Comparison of ENCODE assay signal across 22 mouse cellular contexts in the genomic region with DNA sequence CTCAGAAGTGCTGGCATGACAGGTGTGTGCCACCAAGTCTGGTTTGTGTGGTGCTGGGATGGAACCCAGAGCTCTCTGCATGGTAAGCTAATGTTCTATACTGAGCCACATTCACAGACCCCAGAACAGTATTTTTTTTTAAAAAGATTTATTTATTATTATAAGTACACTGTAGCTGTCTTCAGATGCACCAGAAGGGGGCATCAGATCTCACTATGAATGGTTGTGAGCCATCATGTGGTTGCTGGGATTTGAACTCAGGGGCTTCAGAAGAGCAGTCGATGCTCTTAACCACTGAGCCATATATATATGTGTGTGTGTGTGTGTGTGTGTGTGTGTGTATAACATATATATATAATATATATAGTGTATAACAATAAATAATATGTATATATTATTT. TPM values are rescaled to one million over a fixed set of nuclear protein-coding genes. Genes with fewer than 3 reads are reported as not detected.
A peak's percentile ranks its signal among the peaks of the same experiment; 100 is the strongest.
DNase-seq lines count a peak whose midpoint lies in the region; ATAC-seq and TF ChIP-seq lines count a peak whose summit lies in the region.
"Had no signal": no experiment of that assay in that cellular context is flagged by ENCODE, and none has a peak within 500 bp of the region (broad histone marks: within the 10 kb centered on the region; RNA-seq: fewer than 3 reads in every experiment).

No protein-coding gene starts in this region.

- TF ChIP-seq CTCF in layer of hippocampus, adult 2 months (conservative IDR thresholded peaks at IDR 0.05), result peak; percentile 42
- no peak for TF ChIP-seq CTCF in thymus, adult 2 months (IDR thresholded peaks at IDR 0.05; ENCODE audit: borderline replicate concordance, control insufficient read depth, extremely low read depth, insufficient read depth, low read length, poor library complexity)

- H3K4me1 ChIP-seq in thymus, adult 2 months (replicated peaks; ENCODE audit: control insufficient read depth, insufficient read depth, low read length), result peaks cover 5% of the 10 kb centered on the region; the same call in 1 of the 2 replicates

- no peaks in the 10 kb centered on the region for H3K27me3 ChIP-seq in thymus, adult 2 months (ENCODE audit: control insufficient read depth, insufficient read depth, low read length)
- H3K27me3 ChIP-seq: embryonic facial prominence, embryonic 13.5 days; heart, embryonic 13.5 days; neural tube, embryonic 13.5 days had no signal

- H3K36me3 ChIP-seq in thymus, adult 2 months (ENCODE audit: control insufficient read depth, insufficient read depth, low read length), result no peaks in the 10 kb centered on the region
- H3K36me3 ChIP-seq: embryonic facial prominence, embryonic 13.5 days; heart, embryonic 13.5 days; neural tube, embryonic 13.5 days had no signal

- H3K27ac ChIP-seq in layer of hippocampus, adult 2 months, result no peak overlapping the region
- no peak overlapping the region for H3K27ac ChIP-seq in thymus, adult 2 months (ENCODE audit: control insufficient read depth, insufficient read depth, low read length)

- TF ChIP-seq POLR2A in thymus, adult 2 months (IDR thresholded peaks at IDR 0.05; ENCODE audit: control insufficient read depth, extremely low read depth, insufficient read depth, low read length, poor library complexity), result no peak

- no peak for ATAC-seq in CD4-positive, CD25-positive, alpha-beta regulatory T cell, adult 4 months

- 89% methylated on average over 1 of the region's 1 CpGs for WGBS in thymus, adult 2 months

- DNase-seq in CD4-positive, CD25-positive, alpha-beta regulatory T cell, adult 2 months (ENCODE audit: low read depth, low spot score), result peak; percentile 43
- no peak for DNase-seq in layer of hippocampus, adult 2 months (ENCODE audit: low spot score in 2 of 2)
- no peak for DNase-seq in layer of hippocampus, adult 9-11 months
- DNase-seq in A20 (ENCODE audit: low read depth, low spot score), result peak; percentile 65
- peak; percentile 40 for DNase-seq in induced T-regulatory cell, adult 2 months (ENCODE audit: low read depth)
- DNase-seq in thymus, adult 2 months, result no peak
- no peak for DNase-seq in thymus, postnatal 10 days (ENCODE audit: low spot score in 2 of 2)
- DNase-seq: cerebellum, adult 11 months; cerebellum, postnatal 25 days; kidney, adult 11 months; kidney, postnatal 25 days; right cerebral cortex, postnatal 4 days; thymus, adult 18-20 months had no signal

- H3K4me3 ChIP-seq in layer of hippocampus, adult 2 months, result no peak overlapping the region
- H3K4me3 ChIP-seq in thymus, adult 2 months (ENCODE audit: control insufficient read depth, insufficient read depth, low read length), result no peak overlapping the region
- H3K4me3 ChIP-seq: embryonic facial prominence, embryonic 13.5 days; heart, embryonic 13.5 days; neural tube, embryonic 13.5 days had no signal

RNA-seq across cellular contexts. Expression of a gene that starts 1.4 kb away (rescaled TPM):
- polyA plus RNA-seq in CD4-positive, CD25-positive, alpha-beta regulatory T cell, adult 4 months (2017; shearing (Covaris generic)), result 10 to 100 TPM; 18.2 to 22.7 TPM
- under 1 TPM; 0.32 to 0.95 TPM for total RNA-seq in layer of hippocampus, adult 2 months (2021)
- polyA plus RNA-seq in thymus, adult 2 months (2012; rRNA removed), result 3.1 TPM in 2 replicates

RNA-seq across cellular contexts. Expression of a gene that starts 1.8 kb away (rescaled TPM):
- polyA plus RNA-seq in CD4-positive, CD25-positive, alpha-beta regulatory T cell, adult 4 months (2017; shearing (Covaris generic)), result not detected
- under 1 TPM; 0.23 to 0.54 TPM for total RNA-seq in layer of hippocampus, adult 2 months (2021)
- 0.20 TPM in 1 of 2 replicates, not detected in the other for polyA plus RNA-seq in thymus, adult 2 months (2012; rRNA removed)
- total RNA-seq: hematopoietic stem cell, adult 5-6 weeks; megakaryocyte, adult 5-6 weeks had no signal
- polyA plus RNA-seq: G1E; heart, embryonic 13.5 days; limb, embryonic 11.5 days; liver, embryonic 16.5 days had no signal

RNA-seq across cellular contexts. Expression of a gene that starts 24.1 kb away (rescaled TPM):
- polyA plus RNA-seq in CD4-positive, CD25-positive, alpha-beta regulatory T cell, adult 4 months (2017; shearing (Covaris generic)), result 1 to 10 TPM; 1.0 to 1.6 TPM
- 10 to 100 TPM; 27.9 to 29.9 TPM for total RNA-seq in layer of hippocampus, adult 2 months (2021)
- 75.9 and 76.7 TPM in 2 replicates for polyA plus RNA-seq in thymus, adult 2 months (2012; rRNA removed)

RNA-seq across cellular contexts. Expression of a gene that starts 31.4 kb away (rescaled TPM):
- polyA plus RNA-seq in CD4-positive, CD25-positive, alpha-beta regulatory T cell, adult 4 months (2017; shearing (Covaris generic)), result 10 to 100 TPM; 16.1 to 18.6 TPM
- total RNA-seq in layer of hippocampus, adult 2 months (2021), result 10 to 100 TPM; 82.4 to 85.4 TPM
- polyA plus RNA-seq in thymus, adult 2 months (2012; rRNA removed), result 312 and 481 TPM in 2 replicates

RNA-seq across cellular contexts. Expression of a gene that starts 46.3 kb away (rescaled TPM):
- 10 to 100 TPM; 26.1 to 43.7 TPM for polyA plus RNA-seq in CD4-positive, CD25-positive, alpha-beta regulatory T cell, adult 4 months (2017; shearing (Covaris generic))
- total RNA-seq in layer of hippocampus, adult 2 months (2021), result 10 to 100 TPM; 79.4 to 82.1 TPM
- 56.1 and 61.6 TPM in 2 replicates for polyA plus RNA-seq in thymus, adult 2 months (2012; rRNA removed)

Comparison
In these comparisons a context has a peak if more than half of its experiments do, and no peak if none do; other contexts are left out.
1. DNase-seq: peak in CD4-positive, CD25-positive, alpha-beta regulatory T cell, adult 2 months (single experiment), A20 (single experiment) and induced T-regulatory cell, adult 2 months (single experiment); none in layer of hippocampus, adult 2 months (0 of 2), layer of hippocampus, adult 9-11 months (single experiment), thymus, adult 2 months (single experiment) and thymus, postnatal 10 days (0 of 2).
2. RNA of a gene that starts 24.1 kb away (polyA plus RNA-seq): 75.9 to 76.7 TPM in thymus, adult 2 months; 1.0 to 1.6 TPM in CD4-positive, CD25-positive, alpha-beta regulatory T cell, adult 4 months; every median in the first group is over 10 times any median in the second.